Mouse (Mus musculus): ENCODE results near the gene Dmxl2.

Gene Dmxl2

GRCm38 (mm10) chr9:54316363-54316762 is 185.1 kb downstream of the Dmxl2 start:
- DNase-seq (ENCODE audit: low spot score), result no peak

Measured in layer of hippocampus, adult 9-10 months (tissue).